Mouse (Mus musculus) myocyte (in vitro differentiated cells): ENCODE measurements around the gene Hao1.

Source experiments
- CEBPB ChIP-seq: IDR thresholded peaks from 2 replicates; pipeline ENCODE4 v1.6.1; 2011; ENCODE audit warnings: mild to moderate bottlenecking, moderate library complexity; ENCODE audit not compliant: poor library complexity, insufficient read depth, severe bottlenecking
- E2F4 ChIP-seq: IDR thresholded peaks from one replicate; pipeline ENCODE4 v1.6.1; 2011; ENCODE audit warnings: mild to moderate bottlenecking, control low read depth, moderate library complexity; ENCODE audit not compliant: insufficient read depth
- MAX ChIP-seq: IDR thresholded peaks from one replicate; pipeline ENCODE4 v1.6.1; 2011; ENCODE audit warnings: low read depth, mild to moderate bottlenecking, control low read depth
- MYOD1 ChIP-seq, 3 experiments: IDR thresholded peaks; one replicate each; pipeline ENCODE4 v1.6.1; 2011; ENCODE audit warnings: control low read depth in 2 of 3, low read depth in 2 of 3, mild to moderate bottlenecking in 2 of 3, moderate library complexity in 1 of 3; ENCODE audit not compliant: insufficient read length in 2 of 3, control insufficient read depth in 1 of 3
- MYOG ChIP-seq, 3 experiments: IDR thresholded peaks; one replicate each; pipeline ENCODE4 v1.6.1; 2011; ENCODE audit warnings: control low read depth in 2 of 3, low read depth in 2 of 3, mild to moderate bottlenecking in 2 of 3; ENCODE audit not compliant: insufficient read length in 2 of 3, control insufficient read depth in 1 of 3, insufficient read depth in 1 of 3
- POLR2A ChIP-seq: IDR thresholded peaks from one replicate; pipeline ENCODE4 v1.6.1; 2011; ENCODE audit warnings: low read depth, mild to moderate bottlenecking, control low read depth, moderate library complexity; ENCODE audit not compliant: insufficient read length
- POLR2AphosphoS2 ChIP-seq: IDR thresholded peaks from one replicate; pipeline ENCODE4 v1.6.1; 2011; ENCODE audit warnings: low read depth, control low read depth; ENCODE audit not compliant: insufficient read length
- REST ChIP-seq: IDR thresholded peaks from one replicate; pipeline ENCODE4 v1.6.1; 2011; ENCODE audit warnings: mild to moderate bottlenecking, control low read depth, moderate library complexity; ENCODE audit not compliant: insufficient read depth, insufficient read length
- SRF ChIP-seq: IDR thresholded peaks from one replicate; pipeline ENCODE4 v1.6.1; 2011; ENCODE audit warnings: low read depth; ENCODE audit not compliant: control insufficient read depth, insufficient read length
- TCF12 ChIP-seq: IDR thresholded peaks from one replicate; pipeline ENCODE4 v1.6.1; 2011; ENCODE audit warnings: mild to moderate bottlenecking, control low read depth; ENCODE audit not compliant: poor library complexity, insufficient read depth, severe bottlenecking
- TCF3 ChIP-seq: IDR thresholded peaks from one replicate; pipeline ENCODE4 v1.6.1; 2011; ENCODE audit warnings: low read depth, control low read depth; ENCODE audit not compliant: insufficient read length
- USF1 ChIP-seq: IDR thresholded peaks from one replicate; pipeline ENCODE4 v1.6.1; 2011; ENCODE audit warnings: low read depth, mild to moderate bottlenecking, control low read depth, moderate library complexity

DNA sequence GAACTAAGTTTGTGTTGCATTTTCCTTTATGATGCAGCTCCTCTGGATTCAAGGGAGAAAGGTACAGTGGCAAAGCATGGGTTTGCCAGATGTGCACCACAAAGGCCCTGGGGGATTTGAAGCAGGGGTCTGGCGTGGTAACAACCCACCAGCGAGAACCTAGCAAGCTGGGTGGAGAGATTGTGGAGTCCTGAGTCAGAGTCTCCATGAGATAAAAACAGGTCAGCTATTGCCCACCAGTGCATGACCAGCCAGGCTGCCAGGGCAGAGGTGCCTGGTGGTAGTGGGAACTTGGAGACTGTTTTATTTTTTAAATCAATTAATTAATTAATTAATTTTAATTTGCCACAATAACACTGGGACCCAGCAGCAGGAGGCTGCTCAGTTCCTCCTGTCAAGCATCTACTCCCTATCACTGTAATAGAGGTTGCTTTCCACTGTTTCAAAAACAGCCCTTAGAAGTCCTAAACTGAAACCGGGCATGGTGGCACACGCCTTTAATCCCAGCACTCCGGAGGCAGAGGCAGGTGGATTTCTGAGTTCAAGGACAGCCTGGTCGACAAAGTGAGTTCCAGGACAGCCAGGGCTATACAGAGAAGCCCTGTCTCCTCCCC, 37.0 kb upstream of the Hao1 start:
- TF ChIP-seq POLR2A = no peak
- no peak for TF ChIP-seq TCF12
- no peak for TF ChIP-seq E2F4
- no peak for TF ChIP-seq USF1
- TF ChIP-seq MAX = no peak
- TF ChIP-seq CEBPB = no peak
- TF ChIP-seq POLR2AphosphoS2 = no peak
- TF ChIP-seq MYOD1 (IDR thresholded peaks at IDR 0.05; ENCODE audit: control insufficient read depth in 1 of 3, insufficient read length in 2 of 3, low read depth in 2 of 3) = no peak
- no peak for TF ChIP-seq REST
- TF ChIP-seq MYOG (IDR thresholded peaks at IDR 0.05; ENCODE audit: control insufficient read depth in 1 of 3, insufficient read depth in 1 of 3, insufficient read length in 2 of 3, low read depth in 2 of 3) = no peak
- TF ChIP-seq TCF3 = no peak
- TF ChIP-seq SRF = no peak
